Mouse (Mus musculus): ENCODE data around the gene Cacna2d3. TPM values are rescaled to one million over a fixed set of nuclear protein-coding genes. Genes with fewer than 3 reads are reported as not detected.

Cacna2d3 gene
- polyA plus RNA-seq, 1 experiment from 2014 or later, result 20.4 TPM

GRCm38 (mm10) chr14:29498546-29499290 lies 222.9 kb downstream of the Cacna2d3 start:
- Histone ChIP-seq H3K4me1 (replicated peaks; ENCODE audit: control insufficient read depth, insufficient read depth, low read length) (no peaks in the 10 kb centered on the region), H3K4me3 (ENCODE audit: low read depth, low read length) (no peak overlapping the region), H3K27me3 (ENCODE audit: control insufficient read depth, insufficient read depth, low read length) (no peaks in the 10 kb centered on the region), H3K36me3 (ENCODE audit: control insufficient read depth, insufficient read depth, low read length) (no peaks in the 10 kb centered on the region), H3K4me2 (replicated peaks; ENCODE audit: low read depth, low read length) (no peak overlapping the region), H3K9me3 (ENCODE audit: control insufficient read depth, low read length) (no peaks in the 10 kb centered on the region), H3K9ac (ENCODE audit: low read depth, low read length) (no peak overlapping the region), H3K27ac (ENCODE audit: low read depth, low read length) (no peak overlapping the region)
- ATAC-seq (ENCODE audit: low FRiP score) (no peak), DNase-seq (ENCODE audit: low spot score) (no peak)
- 80% methylated on average over 8 of the region's 8 CpGs for WGBS

DNA sequence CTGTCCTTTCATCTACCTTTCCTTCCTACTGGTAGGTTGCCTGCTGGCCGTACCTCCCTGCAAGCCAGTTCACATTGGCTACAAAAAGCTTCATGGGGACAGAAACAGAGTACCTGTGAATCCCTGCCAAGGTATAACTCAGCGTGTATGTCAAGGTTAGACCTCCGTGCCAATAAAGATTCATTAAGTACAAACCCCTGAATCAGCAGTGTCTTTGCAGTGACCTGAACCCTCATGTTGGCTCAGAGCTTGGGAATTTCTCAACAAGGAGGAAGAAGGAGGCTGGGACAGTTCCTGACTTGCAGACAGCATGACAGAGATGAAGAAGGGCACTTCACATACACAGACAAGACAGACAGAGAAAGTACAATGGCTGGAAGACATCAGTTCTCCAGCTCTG lies 225.1 kb downstream of the Cacna2d3 start:
- WGBS, result 86% methylated on average over 3 of the region's 3 CpGs
- no peaks in the 10 kb centered on the region for H3K4me1 ChIP-seq (replicated peaks; ENCODE audit: control insufficient read depth, insufficient read depth, low read length)

DNA sequence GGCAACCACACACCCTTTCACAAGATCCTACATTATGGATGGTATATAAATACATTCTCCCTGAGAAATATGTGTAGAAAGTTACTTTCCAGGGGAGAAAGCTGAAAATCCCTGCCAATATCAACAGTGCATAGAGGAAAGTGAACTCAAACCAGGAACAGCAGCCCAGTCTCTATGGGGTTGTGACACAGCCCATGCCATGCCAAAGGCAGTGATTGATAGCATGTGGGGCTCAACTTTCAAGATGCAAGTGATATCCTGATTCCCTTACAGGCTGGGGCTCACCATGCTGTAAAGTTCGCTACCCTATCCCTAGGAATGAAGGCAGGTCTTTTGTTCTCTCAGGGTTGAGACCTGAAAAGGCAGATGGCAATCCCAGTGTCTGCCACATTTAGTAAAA lies 229.9 kb downstream of the Cacna2d3 start:
- H3K9me3 ChIP-seq (ENCODE audit: control insufficient read depth, low read length), result no peaks in the 10 kb centered on the region
- WGBS, result 83% methylated on average over 1 of the region's 1 CpGs
- no peaks in the 10 kb centered on the region for H3K36me3 ChIP-seq (ENCODE audit: control insufficient read depth, insufficient read depth, low read length)
- no peak for ATAC-seq (ENCODE audit: low FRiP score)
- no peak overlapping the region for H3K4me3 ChIP-seq (ENCODE audit: low read depth, low read length)
- no peak overlapping the region for H3K27ac ChIP-seq (ENCODE audit: low read depth, low read length)
- no peaks in the 10 kb centered on the region for H3K27me3 ChIP-seq (ENCODE audit: control insufficient read depth, insufficient read depth, low read length)
- no peak overlapping the region for H3K4me2 ChIP-seq (replicated peaks; ENCODE audit: low read depth, low read length)
- no peaks in the 10 kb centered on the region for H3K4me1 ChIP-seq (replicated peaks; ENCODE audit: control insufficient read depth, insufficient read depth, low read length)
- H3K9ac ChIP-seq (ENCODE audit: low read depth, low read length), result no peak overlapping the region
- DNase-seq (ENCODE audit: low spot score), result no peak

More for the DNA sequence above, 225.1 kb downstream of the Cacna2d3 start:
- DNase-seq (ENCODE audit: low spot score), result no peak
- Histone ChIP-seq H3K4me3 (ENCODE audit: low read depth, low read length) (no peak overlapping the region), H3K27me3 (ENCODE audit: control insufficient read depth, insufficient read depth, low read length) (no peaks in the 10 kb centered on the region), H3K9ac (ENCODE audit: low read depth, low read length) (no peak overlapping the region), H3K27ac (ENCODE audit: low read depth, low read length) (no peak overlapping the region), H3K9me3 (ENCODE audit: control insufficient read depth, low read length) (no peaks in the 10 kb centered on the region), H3K4me2 (replicated peaks; ENCODE audit: low read depth, low read length) (no peak overlapping the region), H3K36me3 (ENCODE audit: control insufficient read depth, insufficient read depth, low read length) (no peaks in the 10 kb centered on the region)
- ATAC-seq (ENCODE audit: low FRiP score), result no peak

GRCm38 (mm10) chr14:29485416-29485815 lies 236.2 kb downstream of the Cacna2d3 start:
- H3K27me3 ChIP-seq (ENCODE audit: control insufficient read depth, insufficient read depth, low read length), result no peaks in the 10 kb centered on the region
- H3K9ac ChIP-seq (ENCODE audit: low read depth, low read length), result no peak overlapping the region
- no peaks in the 10 kb centered on the region for H3K9me3 ChIP-seq (ENCODE audit: control insufficient read depth, low read length)
- H3K4me2 ChIP-seq (replicated peaks; ENCODE audit: low read depth, low read length), result no peak overlapping the region
- 82% methylated on average over 1 of the region's 1 CpGs for WGBS
- H3K4me1 ChIP-seq (replicated peaks; ENCODE audit: control insufficient read depth, insufficient read depth, low read length), result no peaks in the 10 kb centered on the region
- H3K4me3 ChIP-seq (ENCODE audit: low read depth, low read length), result no peak overlapping the region
- no peak for ATAC-seq (ENCODE audit: low FRiP score)
- no peak for DNase-seq (ENCODE audit: low spot score)
- H3K36me3 ChIP-seq (ENCODE audit: control insufficient read depth, insufficient read depth, low read length), result no peaks in the 10 kb centered on the region
- H3K27ac ChIP-seq (ENCODE audit: low read depth, low read length), result no peak overlapping the region

DNA sequence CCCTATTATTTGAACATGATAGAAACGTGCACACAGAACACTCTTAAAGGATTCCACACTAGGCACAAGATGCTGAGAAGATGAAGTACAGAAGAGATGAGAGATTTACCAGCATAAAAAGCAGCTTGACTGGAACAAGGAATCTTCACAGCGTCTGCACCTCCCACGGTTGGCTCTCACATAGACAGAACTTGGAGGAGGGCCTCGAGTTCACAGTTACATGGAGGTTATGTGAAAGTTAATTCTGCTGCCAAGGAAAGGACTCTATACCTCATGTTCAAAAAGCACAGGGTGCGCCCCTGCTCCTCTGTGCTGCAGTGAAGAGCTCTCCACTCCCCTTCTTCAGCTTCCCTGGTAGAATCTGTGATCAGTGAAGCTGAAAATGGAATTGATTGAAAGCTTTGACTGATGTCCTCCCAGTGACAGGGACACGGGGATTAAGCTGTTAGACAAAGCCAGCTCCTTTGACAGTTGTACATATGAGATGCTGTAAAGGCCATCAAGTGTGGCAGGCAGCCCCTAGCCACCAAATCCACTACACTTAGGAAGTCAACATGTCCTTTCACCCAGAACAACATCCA lies 243.2 kb downstream of the Cacna2d3 start:
- 0 out of 2 replicates have a peak overlapping the region, but pooled peaks have one; percentile 45 for H3K27ac ChIP-seq (ENCODE audit: low read depth, low read length)
- ATAC-seq (ENCODE audit: low FRiP score), result no peak

GRCm38 (mm10) chr14:29464277-29464676 lies 257.4 kb downstream of the Cacna2d3 start:
- WGBS, result 90% methylated on average over 2 of the region's 2 CpGs

More for the DNA sequence above, 243.2 kb downstream of the Cacna2d3 start:
- Histone ChIP-seq H3K4me1 (replicated peaks; ENCODE audit: control insufficient read depth, insufficient read depth, low read length) (peaks cover 2% of the 10 kb centered on the region; the same call in 1 of the 2 replicates), H3K27me3 (ENCODE audit: control insufficient read depth, insufficient read depth, low read length) (no peaks in the 10 kb centered on the region), H3K9ac (ENCODE audit: low read depth, low read length) (no peak overlapping the region), H3K4me2 (replicated peaks; ENCODE audit: low read depth, low read length) (no peak overlapping the region), H3K36me3 (ENCODE audit: control insufficient read depth, insufficient read depth, low read length) (no peaks in the 10 kb centered on the region), H3K9me3 (ENCODE audit: control insufficient read depth, low read length) (no peaks in the 10 kb centered on the region), H3K4me3 (ENCODE audit: low read depth, low read length) (no peak overlapping the region)
- WGBS, result 51% methylated on average over 6 of the region's 6 CpGs
- DNase-seq (ENCODE audit: low spot score), result peak; percentile 18

GRCm38 (mm10) chr14:29449203-29449602 lies 272.5 kb downstream of the Cacna2d3 start:
- WGBS, result 23% methylated on average over 3 of the region's 3 CpGs
- peak overlapping the region; percentile 58 for H3K27ac ChIP-seq (ENCODE audit: low read depth, low read length)
- no peak overlapping the region for H3K4me3 ChIP-seq (ENCODE audit: low read depth, low read length)
- H3K36me3 ChIP-seq (ENCODE audit: control insufficient read depth, insufficient read depth, low read length), result no peaks in the 10 kb centered on the region
- H3K27me3 ChIP-seq (ENCODE audit: control insufficient read depth, insufficient read depth, low read length), result peaks cover 4% of the 10 kb centered on the region; the same call in 1 of the 2 replicates
- ATAC-seq (ENCODE audit: low FRiP score), result peak; percentile 85
- DNase-seq (ENCODE audit: low spot score), result peak; percentile 72
- peaks cover 7% of the 10 kb centered on the region for H3K4me1 ChIP-seq (replicated peaks; ENCODE audit: control insufficient read depth, insufficient read depth, low read length)
- no peaks in the 10 kb centered on the region for H3K9me3 ChIP-seq (ENCODE audit: control insufficient read depth, low read length)
- H3K4me2 ChIP-seq (replicated peaks; ENCODE audit: low read depth, low read length), result no peak overlapping the region
- no peak overlapping the region for H3K9ac ChIP-seq (ENCODE audit: low read depth, low read length)

More at GRCm38 (mm10) chr14:29464277-29464676, 257.4 kb downstream of the Cacna2d3 start:
- no peaks in the 10 kb centered on the region for H3K36me3 ChIP-seq (ENCODE audit: control insufficient read depth, insufficient read depth, low read length)
- H3K9ac ChIP-seq (ENCODE audit: low read depth, low read length), result no peak overlapping the region
- H3K9me3 ChIP-seq (ENCODE audit: control insufficient read depth, low read length), result no peaks in the 10 kb centered on the region
- H3K27ac ChIP-seq (ENCODE audit: low read depth, low read length), result no peak overlapping the region
- DNase-seq (ENCODE audit: low spot score) (no peak), ATAC-seq (ENCODE audit: low FRiP score) (no peak)
- no peak overlapping the region for H3K4me3 ChIP-seq (ENCODE audit: low read depth, low read length)
- H3K4me1 ChIP-seq (replicated peaks; ENCODE audit: control insufficient read depth, insufficient read depth, low read length), result no peaks in the 10 kb centered on the region
- no peaks in the 10 kb centered on the region for H3K27me3 ChIP-seq (ENCODE audit: control insufficient read depth, insufficient read depth, low read length)
- H3K4me2 ChIP-seq (replicated peaks; ENCODE audit: low read depth, low read length), result no peak overlapping the region

DNA sequence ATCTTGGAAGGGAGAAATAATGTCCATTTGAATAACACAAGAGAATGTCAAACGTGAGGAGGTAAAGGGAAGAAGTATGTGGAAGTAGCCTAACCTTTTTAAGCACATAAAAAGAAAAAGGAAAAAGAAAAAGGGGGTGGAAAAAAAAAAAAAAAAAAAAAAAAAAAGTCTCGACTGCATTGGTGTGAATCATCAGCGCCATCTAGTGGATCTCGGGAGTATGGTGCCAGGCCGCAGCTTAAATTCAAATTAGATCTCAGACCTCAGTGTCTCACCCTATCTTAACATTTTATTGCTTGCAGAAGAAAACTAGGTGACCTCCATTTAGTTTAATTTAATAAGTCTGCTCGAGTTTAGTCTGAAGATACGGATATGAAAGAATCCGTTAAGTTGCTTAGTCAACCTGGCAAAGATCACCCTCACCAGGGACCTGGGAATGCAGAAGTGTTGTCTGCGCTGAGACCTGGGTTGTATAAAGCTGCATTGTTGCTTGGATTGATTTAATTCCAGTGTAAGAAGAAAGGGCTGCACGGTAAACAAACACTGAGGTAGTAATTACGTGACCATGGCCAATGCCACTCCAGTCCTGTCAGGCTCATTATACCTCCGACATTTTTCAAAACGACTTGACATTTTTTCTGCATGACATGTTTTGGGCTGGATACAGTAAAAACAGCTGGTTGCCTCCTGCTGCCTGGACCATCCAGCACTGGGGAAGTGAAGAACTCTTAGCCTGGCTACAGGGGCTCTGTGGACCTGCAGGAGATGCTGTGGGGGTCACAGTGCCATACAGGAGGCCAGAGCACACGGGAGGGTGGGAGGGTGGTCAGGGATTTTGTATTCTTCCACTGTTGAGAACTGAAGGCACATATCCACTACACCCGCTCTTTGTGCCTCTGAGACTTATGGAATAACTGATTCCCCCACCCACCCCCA lies 278.3 kb downstream of the Cacna2d3 start:
- Histone ChIP-seq H3K27me3 (ENCODE audit: control insufficient read depth, insufficient read depth, low read length) (no peaks in the 10 kb centered on the region), H3K9ac (ENCODE audit: low read depth, low read length) (no peak overlapping the region), H3K36me3 (ENCODE audit: control insufficient read depth, insufficient read depth, low read length) (no peaks in the 10 kb centered on the region), H3K4me2 (replicated peaks; ENCODE audit: low read depth, low read length) (no peak overlapping the region), H3K27ac (ENCODE audit: low read depth, low read length) (peak overlapping the region; percentile 30; the same call in 1 of the 2 replicates), H3K9me3 (ENCODE audit: control insufficient read depth, low read length) (no peaks in the 10 kb centered on the region), H3K4me3 (ENCODE audit: low read depth, low read length) (no peak overlapping the region), H3K4me1 (replicated peaks; ENCODE audit: control insufficient read depth, insufficient read depth, low read length) (no peaks in the 10 kb centered on the region; the same call in 1 of the 2 replicates)
- DNase-seq (ENCODE audit: low spot score), result peak; percentile 80
- peak; percentile 51; the same call in 1 of the 2 replicates for ATAC-seq (ENCODE audit: low FRiP score)
- 20% methylated on average over 15 of the region's 15 CpGs for WGBS
